Mouse (Mus musculus) cortical plate, adult 2 months (tissue): Measurements from ENCODE around the gene Dpysl4.

Experiments
- CTCF ChIP-seq: fragments of 200-500 bp; IDR thresholded peaks from 2 replicates; pipeline ENCODE4 v1.5.1; 2011; ENCODE audit warnings: mild to moderate bottlenecking, control low read depth, low read length; ENCODE audit not compliant: insufficient read depth; ENCODE audit errors: extremely low read depth
- POLR2A ChIP-seq: fragments of 200-500 bp; IDR thresholded peaks from 2 replicates; pipeline ENCODE4 v1.6.1; 2011; ENCODE audit warnings: mild to moderate bottlenecking, low read length, control low read depth; ENCODE audit not compliant: insufficient read depth; ENCODE audit errors: extremely low read depth

DNA sequence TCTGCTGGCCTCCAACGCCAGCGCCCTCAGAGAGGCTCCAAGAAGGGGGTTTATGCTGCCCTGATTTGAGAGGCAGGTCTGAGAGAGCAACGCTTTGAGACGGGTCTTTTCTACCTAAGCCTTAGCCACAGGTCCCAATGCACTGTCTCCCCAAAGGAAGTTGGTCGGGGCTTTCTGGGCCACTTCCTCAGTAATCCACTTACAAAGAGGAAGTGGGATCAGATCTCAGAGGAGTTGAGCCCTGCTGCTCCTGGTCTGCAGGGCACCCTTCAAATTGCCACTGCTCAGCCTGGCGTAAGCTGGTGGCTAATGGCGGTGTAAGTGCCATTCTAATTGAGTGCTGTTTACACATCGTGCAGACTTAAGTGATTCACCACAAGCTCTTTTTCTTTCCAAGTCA, 45.7 kb downstream of the Dpysl4 start:
- TF ChIP-seq CTCF (no peak), POLR2A (no peak)
